ENCODE assay signal across 17 mouse cellular contexts in genomic region chr7:130082662-130083061, GRCm38 (mm10).
"Had no signal": no experiment of that assay in that cellular context is flagged by ENCODE, and none has a peak within 500 bp of the region (broad histone marks: within the 10 kb centered on the region; RNA-seq: fewer than 3 reads in every experiment).

No protein-coding gene starts in this region.

- H3K36me3 ChIP-seq: lung, embryonic 15.5 days; midbrain, embryonic 13.5 days; midbrain, embryonic 15.5 days; neural tube, embryonic 12.5 days; stomach, embryonic 15.5 days had no signal

- H3K4me3 ChIP-seq: lung, embryonic 15.5 days; megakaryocyte, embryonic 14.5 days; midbrain, embryonic 13.5 days; midbrain, embryonic 15.5 days; neural tube, embryonic 12.5 days; stomach, embryonic 15.5 days had no signal

- H3K9ac ChIP-seq: lung, embryonic 15.5 days; midbrain, embryonic 13.5 days; midbrain, embryonic 15.5 days; neural tube, embryonic 12.5 days; stomach, embryonic 15.5 days had no signal

- H3K9me3 ChIP-seq: lung, embryonic 15.5 days; midbrain, embryonic 13.5 days; midbrain, embryonic 15.5 days; neural tube, embryonic 12.5 days; stomach, embryonic 15.5 days had no signal

- ATAC-seq: lung, postnatal 0 days; midbrain, embryonic 13.5 days; midbrain, embryonic 15.5 days had no signal

- H3K4me2 ChIP-seq: lung, embryonic 15.5 days; midbrain, embryonic 11.5 days; midbrain, embryonic 13.5 days; midbrain, embryonic 15.5 days; neural tube, embryonic 12.5 days; stomach, embryonic 15.5 days had no signal

- H3K4me1 ChIP-seq: megakaryocyte, embryonic 14.5 days; midbrain, embryonic 13.5 days; midbrain, embryonic 15.5 days; neural tube, embryonic 12.5 days had no signal

- H3K27ac ChIP-seq: lung, embryonic 15.5 days; macrophage; midbrain, embryonic 13.5 days; midbrain, embryonic 15.5 days; neural tube, embryonic 12.5 days; stomach, embryonic 15.5 days; stomach, postnatal 0 days had no signal

- DNase-seq: lung, adult 2 months; lung, postnatal 14 days; lung, postnatal 36 days; right cerebral cortex, postnatal 14 days; thymus, adult 2 months; thymus, postnatal 25 days; thymus, postnatal 4 days had no signal

- H3K27me3 ChIP-seq: lung, embryonic 15.5 days; megakaryocyte, embryonic 14.5 days; midbrain, embryonic 15.5 days; neural tube, embryonic 12.5 days; stomach, embryonic 15.5 days had no signal
